Mouse (Mus musculus) urinary bladder, postnatal 36 days (tissue): ENCODE results near the gene Capzb.
A peak's percentile ranks its signal among the peaks of the same experiment; 100 is the strongest.

Experiments used
- DNase-seq, 2 experiments: peaks; one replicate each; pipeline ENCODE4 v3.0.0; 2022; ENCODE audit warnings: low spot score in 2 of 2, mixed read lengths in 1 of 2

Capzb gene

DNA sequence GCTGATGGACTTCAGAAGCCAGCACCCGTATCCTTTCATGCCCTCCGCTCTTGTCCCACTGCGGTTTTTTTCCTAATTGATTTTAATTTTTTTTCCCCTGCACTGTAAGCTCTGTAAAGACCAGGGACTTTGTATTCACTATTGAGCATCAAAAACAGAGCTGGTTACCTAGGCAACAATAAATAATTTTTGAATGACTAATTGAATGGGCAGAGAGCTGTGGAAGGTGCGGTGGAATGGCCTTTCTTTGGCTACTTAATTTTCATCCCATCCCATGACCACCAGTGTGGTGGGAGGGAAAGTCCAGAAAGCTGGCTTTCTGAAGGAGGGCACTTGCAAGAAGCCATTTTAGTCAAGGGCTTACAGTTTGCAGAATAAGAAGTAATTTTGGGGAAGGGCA lies 41.6 kb downstream of the Capzb start:
- DNase-seq, result no peak

DNA sequence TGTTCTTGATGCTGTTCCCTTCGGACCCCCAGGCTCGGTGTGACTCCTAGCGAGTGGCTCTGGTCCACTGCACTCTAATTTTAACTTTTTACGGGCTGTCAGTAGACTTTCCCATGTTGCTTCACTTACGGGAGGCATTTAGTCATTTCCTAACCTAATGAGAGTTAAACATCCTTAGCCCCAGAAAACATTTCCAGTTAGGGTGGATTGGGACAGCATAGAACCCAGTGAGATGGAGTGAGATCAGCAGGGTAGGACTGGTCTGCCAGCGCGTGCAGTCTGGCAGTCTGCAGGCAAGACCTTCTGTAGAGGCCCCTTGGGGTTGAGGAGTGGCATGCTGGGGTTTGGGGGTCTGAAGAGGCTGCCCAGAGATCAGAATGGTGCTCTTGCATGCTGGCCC lies 42.9 kb downstream of the Capzb start:
- DNase-seq, result no peak

DNA sequence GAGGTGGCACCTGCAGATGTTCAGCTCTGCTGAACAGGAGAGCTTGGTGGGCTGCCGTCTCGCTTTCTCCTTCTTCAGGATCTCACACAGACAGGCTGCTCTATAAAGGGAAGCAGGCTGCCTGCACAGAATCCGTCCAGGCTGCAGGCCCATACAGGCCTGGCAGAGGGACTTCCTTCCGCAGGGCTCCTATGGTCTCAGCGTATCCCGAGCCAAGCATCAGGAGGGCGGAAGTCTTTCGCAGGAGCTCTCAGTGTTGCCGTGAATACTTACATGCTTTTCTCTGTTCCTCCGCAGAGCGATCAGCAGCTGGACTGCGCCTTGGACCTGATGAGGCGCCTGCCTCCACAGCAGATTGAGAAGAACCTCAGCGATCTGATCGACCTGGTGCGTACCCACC lies 45.9 kb downstream of the Capzb start:
- no peak for DNase-seq

DNA sequence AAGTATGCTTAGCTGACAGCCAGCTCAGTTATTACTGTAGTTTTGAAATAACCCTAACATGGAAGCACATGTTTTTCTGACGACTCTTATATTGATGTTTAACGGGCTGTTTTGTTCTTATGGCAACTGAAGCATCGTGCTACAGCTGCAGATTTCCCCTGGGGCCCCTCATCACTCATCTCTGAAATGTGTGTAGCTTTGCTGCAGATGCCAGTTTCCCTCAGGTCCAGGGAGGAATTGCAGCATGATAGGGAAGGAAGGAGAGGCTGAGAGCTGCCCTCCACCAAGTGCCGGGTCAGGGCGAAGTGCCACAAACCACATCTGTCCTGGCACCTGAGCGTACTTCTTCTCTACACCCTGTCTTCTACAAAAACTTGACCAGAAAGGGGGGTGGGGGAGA lies 47.6 kb downstream of the Capzb start:
- DNase-seq, result no peak

DNA sequence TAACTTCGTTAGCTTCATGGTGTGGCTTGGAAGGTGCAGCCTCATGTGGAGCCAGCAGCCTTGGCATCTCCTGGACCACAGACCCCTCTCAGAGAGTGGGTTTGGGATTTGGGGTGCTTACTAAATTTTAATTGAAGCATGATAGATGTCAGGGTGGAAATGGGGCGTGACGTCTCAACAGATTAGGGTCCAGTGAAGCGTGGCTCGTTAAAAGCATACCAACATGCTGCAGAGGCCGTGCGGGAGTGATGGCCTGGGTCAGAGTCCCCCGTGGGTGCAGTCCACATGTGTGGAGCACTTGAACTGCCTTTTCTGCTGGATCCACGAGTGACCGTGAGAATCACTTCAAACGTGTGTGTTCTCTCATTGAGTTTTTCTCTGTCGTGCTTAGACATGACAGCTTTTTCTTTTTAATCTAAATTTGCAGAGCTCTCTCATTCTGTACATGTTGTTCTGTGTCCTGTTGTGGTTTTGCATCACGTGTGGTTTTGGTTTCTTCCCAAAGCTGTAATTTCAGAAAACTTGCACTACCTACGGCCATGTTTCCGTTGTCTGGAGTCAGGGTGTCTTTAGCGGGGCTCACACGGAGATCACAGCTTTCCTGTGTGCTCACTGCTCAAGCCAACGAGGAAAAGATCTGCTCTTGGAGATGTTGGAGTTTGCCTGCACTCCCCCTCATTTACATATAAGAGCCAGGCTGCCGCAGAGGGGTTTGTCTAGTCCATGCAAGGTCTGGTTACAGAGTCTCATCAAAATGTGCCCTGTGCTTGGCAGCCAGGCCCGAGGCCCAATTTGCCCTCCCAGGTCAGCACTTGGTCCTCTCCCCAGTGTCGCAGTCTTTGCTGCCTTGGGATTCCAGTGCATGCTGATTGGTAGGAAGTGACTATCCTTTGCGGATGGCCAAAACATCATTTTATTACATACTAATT lies 49.2 kb downstream of the Capzb start:
- no peak for DNase-seq

DNA sequence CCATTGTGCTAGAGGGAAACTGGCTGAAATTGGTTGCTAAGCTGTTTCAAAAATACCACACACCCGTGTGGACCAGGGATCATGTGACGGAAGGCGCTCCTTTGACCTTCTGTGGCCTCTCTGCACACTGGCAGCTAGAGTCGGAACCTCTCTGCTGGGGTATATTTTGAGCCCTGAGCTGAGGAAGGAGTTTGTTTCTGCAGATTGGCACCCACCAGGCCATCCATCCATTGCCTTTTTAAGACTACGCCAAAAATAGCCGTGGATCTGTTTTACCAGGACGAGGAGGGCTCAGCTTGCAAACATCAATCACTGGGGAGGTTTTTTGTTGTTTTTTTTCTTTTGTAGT lies 49.9 kb downstream of the Capzb start:
- DNase-seq, result no peak

GRCm38 (mm10) chr4:139244176-139244575 lies 51.5 kb downstream of the Capzb start:
- DNase-seq, result no peak

DNA sequence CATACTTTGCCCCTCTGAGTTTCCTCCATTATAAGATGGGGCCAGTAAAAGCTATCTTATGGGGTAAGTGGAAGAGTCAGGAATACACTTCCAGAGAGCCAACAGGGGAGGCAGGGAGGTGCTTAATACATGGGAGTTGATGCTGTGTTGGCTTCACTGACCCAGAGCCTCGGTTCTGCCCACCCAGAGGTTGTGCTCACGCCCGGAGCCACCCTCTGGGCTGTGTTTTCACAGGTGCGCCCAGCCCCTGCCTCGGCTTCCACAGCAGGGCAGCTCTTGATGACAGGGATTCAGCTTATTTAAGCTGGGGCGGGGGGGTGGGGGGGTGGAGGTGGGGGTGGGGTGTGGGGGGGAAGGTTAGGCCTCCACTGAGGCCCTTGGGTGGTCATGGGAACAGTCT lies 52.1 kb downstream of the Capzb start:
- DNase-seq, result no peak

DNA sequence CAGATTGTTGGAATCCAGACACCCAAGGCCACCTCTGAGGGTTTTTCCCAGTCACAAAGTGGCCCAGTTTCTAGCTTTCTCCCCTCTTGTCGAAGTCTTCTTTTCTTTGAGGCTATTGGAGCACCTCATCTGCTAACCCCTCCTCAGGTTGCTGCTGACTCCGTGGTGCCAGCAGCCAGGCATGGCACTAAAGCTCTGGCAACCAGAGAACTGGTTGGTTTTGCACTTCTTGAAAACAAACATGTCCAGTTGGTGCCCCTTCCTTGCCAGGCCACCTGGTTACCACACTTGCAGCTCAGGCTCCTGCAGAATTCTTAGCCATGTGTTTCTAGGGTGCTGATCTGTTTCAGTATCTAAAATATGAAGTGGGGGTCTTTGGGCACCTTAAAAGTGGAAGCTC lies 52.8 kb downstream of the Capzb start:
- DNase-seq, result no peak

- DNase-seq, result no peak
Observed at GRCm38 (mm10) chr4:139246130-139246877, 53.6 kb downstream of the Capzb start.

DNA sequence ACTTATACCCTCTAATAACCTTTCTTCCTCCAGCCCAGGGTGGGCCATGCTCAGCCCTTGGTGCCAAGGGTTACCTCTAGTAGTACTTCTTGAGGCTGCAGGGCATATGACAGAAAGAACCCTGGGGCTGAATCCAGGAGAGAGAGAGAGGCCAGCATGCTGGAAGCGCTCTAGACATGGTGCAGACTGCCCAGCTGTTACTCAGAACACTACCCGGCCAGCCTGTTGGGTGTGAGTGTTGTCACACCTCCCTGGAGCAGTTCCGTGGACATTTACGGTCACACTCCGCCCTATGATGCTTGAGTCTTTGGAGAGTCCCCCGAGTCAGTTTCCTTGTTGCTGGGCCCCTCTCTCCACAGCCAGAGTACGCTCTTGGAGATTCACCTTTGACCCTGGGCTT lies 55.3 kb downstream of the Capzb start:
- no peak for DNase-seq

GRCm38 (mm10) chr4:139248736-139249135 lies 56.0 kb downstream of the Capzb start:
- DNase-seq, result no peak

DNA sequence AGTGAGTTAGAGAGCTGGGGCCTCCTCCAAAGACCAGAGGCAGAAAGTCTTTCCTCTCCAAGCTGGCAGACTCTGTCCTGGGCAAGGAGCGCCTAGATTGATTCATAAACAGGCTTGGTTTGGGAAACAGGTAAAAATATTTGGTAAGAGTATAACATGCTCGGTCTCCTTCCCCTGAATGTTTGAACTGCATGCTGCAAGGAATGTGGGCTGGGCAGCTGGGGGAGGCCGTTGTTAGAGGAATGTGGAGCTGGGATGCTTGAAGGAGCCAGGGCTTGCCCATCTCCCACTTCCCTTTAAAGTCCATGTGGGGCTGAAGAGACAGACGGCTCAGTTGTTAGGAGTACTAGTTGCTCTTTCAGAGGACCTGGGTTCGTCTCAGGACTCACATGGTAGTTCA lies 57.3 kb downstream of the Capzb start:
- DNase-seq, result peak in 1 of 2 experiments; percentile 44

DNA sequence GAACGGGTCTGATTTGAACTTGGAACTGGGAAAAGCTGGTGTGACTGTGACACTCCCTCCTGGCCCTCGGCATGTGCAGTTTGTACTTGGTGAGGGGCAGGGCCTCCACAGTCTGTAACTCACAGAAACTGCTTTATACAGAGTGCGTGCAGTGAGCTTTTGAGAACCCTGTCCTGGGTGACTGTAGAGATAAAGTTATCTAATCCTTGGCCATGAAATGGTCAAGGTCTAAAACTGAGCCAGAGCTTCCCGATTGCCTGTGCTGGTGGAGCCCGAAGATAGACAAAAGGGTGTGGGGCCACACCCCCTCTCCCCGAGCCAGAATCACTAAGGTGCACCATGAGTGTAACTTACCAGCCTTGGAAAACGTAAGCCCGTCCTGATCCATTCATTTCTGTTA lies 58.2 kb downstream of the Capzb start:
- no peak for DNase-seq

DNA sequence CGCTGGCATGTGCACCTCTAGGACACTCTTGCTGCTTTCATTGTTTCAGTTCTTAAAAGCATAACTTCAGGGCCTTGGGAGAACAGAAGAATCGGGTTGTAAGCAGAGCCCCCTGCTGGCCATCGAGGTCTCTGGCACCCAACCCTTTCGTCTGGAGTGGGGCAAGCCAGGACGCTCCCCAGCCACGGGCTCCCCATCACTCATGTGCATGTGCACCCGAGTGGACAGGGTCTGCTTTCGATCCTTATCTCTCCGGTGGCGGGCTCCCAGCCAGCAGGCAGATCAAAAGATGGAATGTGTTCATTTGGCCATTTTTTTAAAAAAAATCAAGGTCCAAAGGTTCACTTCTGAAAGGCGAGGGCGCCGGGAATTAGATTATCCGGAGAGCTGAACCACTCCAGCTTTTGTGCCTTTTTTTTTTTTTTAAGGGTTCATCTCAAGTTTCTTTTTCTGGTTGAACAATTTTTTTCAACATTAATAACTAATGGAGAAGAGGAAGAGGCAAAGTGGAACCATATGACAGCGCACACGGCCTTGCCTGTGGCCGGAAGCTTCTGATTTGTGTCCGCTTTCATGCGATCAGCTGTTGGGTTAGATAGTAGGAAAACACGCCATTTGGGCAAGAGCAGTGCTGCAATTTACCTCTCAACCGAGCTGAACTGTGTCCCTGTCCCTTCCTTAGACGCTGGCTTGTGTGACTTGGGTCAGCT lies 59.5 kb downstream of the Capzb start:
- peak; percentile 78 to 83 for DNase-seq

DNA sequence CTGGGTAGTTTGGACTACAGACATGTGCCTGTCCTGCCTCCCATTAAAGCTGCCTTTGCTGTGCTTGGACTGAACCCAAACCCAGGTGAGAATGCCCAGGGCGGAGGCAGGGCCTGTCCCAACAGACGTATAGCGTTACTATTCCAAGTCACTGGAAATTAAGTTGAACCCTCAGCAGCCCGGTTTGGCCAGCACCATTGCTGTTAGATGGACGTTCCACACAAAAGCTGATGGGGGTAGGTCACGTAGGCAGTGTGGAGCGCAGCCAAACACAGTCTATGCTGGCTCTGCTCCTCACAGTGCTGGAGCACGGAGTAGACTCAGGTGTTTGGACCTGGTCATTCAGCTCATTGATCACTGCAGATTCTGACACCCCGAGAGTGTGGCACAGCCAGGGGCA lies 60.5 kb downstream of the Capzb start:
- no peak for DNase-seq

DNA sequence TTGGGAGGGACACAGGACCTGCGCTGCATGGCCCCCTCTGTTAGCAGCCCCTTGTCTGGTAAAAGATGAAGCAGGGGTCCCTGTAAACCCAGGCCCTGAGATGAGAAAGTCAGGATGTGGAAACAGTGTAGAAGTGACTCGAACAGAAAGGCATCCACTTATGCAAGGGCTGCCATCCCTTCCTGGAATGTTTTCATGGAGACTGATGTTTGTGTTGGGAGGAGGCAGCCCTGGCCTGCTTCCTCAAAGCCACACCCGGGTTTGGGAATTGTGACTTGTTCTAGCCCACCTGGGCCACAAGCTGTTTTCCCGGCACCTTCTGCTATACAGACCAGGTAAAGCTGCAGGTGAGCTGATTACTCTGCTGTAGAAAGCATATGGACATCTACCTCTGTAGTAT lies 63.4 kb downstream of the Capzb start:
- no peak for DNase-seq

DNA sequence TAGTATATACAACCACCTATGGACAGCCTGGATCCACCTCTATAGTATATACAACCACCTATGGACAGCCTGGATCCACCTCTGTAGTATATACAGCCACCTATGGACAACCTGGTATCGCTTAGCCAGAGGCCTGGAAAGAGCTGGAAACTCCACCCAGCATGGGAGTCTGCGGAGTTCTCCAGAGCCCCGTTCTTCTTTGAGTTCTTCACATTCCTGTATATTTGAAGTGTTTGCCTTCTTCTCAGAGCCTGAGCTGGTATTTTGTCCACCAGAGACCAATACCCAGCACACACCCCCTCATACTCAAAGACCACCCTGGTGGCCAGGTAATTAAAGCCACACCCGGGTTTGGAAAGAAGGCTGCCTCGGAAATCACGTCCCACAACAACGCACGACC lies 64.0 kb downstream of the Capzb start:
- no peak for DNase-seq

- DNase-seq, result no peak
Observed at GRCm38 (mm10) chr4:139258621-139259301, 66.1 kb downstream of the Capzb start.

- DNase-seq, result no peak
Observed at GRCm38 (mm10) chr4:139259302-139259871, 66.7 kb downstream of the Capzb start.

GRCm38 (mm10) chr4:139262981-139263380 lies 70.3 kb downstream of the Capzb start:
- DNase-seq, result no peak
